Mouse (Mus musculus): Measurements from ENCODE around the gene Sva.

Gene Sva

DNA sequence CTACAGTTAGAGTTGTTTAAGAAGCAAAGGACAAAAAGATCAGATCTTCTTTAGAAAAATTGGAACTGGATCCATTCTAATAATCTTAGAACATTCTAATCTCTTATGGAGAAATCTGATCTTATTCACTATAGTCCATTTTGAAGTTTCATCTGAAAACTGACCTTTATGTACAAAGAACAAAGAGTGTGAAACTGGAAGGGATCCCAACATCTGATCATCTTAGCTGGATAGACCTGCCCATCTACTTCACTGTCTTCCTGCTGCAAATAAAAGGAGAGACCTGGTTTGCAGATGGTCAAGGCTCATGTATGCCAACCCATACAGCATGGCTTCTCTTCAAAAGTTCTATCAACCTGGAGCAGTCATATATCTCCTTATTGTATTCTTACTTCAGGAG, at the start of gene Sva:
TSS of gene Sva (plus strand) at position 301 of the 400 bp plus-strand sequence.
- DNase-seq (ENCODE audit: extremely low spot score) = no peak
